Mouse (Mus musculus) cerebellum, adult 9-11 months (tissue): ENCODE data around the gene Tecpr2.

Source experiments
- DNase-seq: peaks from one replicate; pipeline ENCODE4 v3.0.0; 2022

The Tecpr2 gene

GRCm38 (mm10) chr12:110865571-110865970 is 23.5 kb upstream of the Tecpr2 start:
- no peak for DNase-seq

GRCm38 (mm10) chr12:110865989-110866388 is 23.1 kb upstream of the Tecpr2 start:
- DNase-seq = peak; percentile 59

DNA sequence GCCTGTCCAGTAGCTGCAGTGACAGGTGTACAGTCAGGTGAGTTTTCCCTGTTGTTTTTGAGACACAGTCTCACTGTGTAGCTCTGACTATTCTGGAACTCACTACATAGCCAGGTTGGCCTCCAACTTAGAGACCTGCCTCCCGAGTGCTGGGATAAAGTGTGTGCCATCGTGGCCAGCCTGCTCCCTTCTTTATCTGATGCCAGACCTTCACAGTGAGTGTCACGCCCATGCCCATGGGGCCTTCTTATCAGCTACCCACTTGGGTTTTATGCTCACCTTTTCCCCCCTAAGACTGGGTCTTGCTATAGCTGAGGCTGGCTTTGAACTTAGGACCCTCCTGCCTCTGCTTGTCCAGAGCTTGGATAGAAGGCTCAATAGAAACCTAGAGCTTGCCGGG is 19.0 kb upstream of the Tecpr2 start:
- DNase-seq = no peak

DNA sequence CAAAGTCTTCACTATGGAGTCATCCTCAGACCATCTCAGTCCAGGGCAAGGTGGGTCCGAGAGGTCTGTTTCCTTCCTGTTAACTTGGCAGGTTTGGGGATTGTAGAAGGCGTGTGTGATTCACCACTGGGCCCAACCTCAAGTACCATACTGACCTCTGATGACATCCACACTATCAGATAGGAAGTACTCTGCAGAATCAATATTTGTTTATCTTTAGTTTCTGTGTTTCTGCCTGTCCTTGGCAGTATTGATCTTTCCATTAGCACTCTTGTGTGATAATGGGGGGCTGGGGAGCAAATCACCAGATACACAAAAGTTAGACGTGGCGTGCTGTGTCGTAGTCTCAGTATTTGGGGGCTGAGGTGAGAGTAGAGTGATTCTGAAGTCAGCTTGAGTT is 17.8 kb upstream of the Tecpr2 start:
- DNase-seq = no peak

GRCm38 (mm10) chr12:110875351-110875750 is 13.7 kb upstream of the Tecpr2 start:
- no peak for DNase-seq

DNA sequence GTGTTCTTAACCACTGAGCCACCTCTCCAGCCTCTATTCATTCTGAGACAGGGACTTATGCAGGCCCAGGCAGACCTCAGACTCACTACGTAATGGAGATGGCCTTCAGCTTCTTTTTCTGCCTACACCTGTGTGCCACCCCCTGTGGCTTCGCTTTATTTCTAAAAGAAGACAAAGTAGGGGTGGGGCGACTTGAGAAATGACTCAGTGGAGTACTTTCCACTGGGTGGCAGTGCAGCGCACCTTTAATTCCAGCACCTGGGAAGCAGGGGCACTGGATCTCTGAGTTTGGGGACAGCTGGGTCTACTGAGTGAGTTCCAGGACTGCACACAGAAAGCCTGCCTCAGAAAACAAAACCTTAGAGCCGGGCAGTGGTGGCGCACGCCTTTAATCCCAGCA is 6.8 kb upstream of the Tecpr2 start:
- DNase-seq = no peak

GRCm38 (mm10) chr12:110885251-110885650 is 3.8 kb upstream of the Tecpr2 start:
- no peak for DNase-seq

GRCm38 (mm10) chr12:110888106-110888505 is 958 bp upstream of the Tecpr2 start:
- no peak for DNase-seq

DNA sequence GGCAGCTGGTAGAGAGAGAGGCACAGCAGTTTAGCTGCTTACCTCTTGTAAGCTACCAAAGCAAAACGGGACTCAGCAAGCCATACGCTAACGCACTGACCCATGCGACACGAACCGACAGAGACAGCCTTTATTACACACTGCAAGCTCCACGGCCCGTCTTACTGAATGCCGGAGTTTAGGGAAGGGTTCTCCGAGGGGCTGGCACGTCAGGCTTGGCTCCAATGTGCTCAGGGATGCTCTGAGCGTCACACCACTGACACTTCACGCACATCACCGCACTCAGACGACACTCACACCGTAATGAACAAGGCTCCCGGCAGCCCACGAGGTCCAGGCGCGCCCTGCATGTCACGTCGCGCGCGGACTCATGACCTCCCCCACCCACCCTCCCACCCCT is 458 bp upstream of the Tecpr2 start:
- DNase-seq = no peak

DNA sequence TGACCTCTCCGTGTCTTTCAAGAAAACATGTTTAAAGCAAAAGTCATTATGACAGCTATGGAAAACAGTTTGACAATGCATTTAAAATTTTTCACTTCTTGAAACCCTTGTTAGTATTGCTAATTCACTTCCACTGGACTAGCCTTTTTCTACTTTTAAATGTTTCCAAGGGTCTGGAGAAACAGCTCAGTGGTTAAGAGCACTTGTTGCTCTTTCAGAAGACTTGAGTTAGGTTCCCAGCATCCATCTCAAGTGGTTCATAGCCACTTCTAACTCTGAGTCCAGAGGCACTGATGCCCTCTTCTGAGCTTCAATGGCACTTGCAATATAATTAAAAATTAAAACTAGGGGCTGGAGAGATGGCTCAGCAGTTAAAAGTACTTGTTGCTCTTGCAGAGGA is 2.8 kb downstream of the Tecpr2 start:
- no peak for DNase-seq

- no peak for DNase-seq
These were observed 13.0 kb downstream of the Tecpr2 start for GRCm38 (mm10) chr12:110902106-110902505.

GRCm38 (mm10) chr12:110903536-110903935 is 14.5 kb downstream of the Tecpr2 start:
- no peak for DNase-seq

- DNase-seq = no peak
These were observed 18.8 kb downstream of the Tecpr2 start for GRCm38 (mm10) chr12:110907845-110908244.

DNA sequence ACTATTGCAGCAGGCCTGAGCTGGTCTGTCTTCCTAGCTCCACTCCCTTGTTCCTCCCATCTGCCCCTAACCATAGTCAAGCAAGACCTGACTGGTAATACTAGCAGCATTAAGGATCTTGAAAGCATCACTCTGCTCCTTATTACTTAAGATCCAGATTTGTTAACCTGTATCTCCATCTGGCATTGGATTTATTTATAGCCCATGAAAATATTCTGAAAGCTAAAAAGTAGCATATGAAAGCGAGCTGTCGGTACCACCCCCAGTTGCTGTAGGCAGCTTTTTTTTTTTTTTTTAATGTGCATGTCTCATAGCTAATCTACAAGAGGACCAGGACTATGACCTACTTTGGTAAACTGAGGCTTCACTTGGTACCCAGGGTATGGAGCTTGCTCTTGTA is 20.9 kb downstream of the Tecpr2 start:
- DNase-seq = no peak

- DNase-seq = no peak
These were observed 26.7 kb downstream of the Tecpr2 start for GRCm38 (mm10) chr12:110915761-110916160.

DNA sequence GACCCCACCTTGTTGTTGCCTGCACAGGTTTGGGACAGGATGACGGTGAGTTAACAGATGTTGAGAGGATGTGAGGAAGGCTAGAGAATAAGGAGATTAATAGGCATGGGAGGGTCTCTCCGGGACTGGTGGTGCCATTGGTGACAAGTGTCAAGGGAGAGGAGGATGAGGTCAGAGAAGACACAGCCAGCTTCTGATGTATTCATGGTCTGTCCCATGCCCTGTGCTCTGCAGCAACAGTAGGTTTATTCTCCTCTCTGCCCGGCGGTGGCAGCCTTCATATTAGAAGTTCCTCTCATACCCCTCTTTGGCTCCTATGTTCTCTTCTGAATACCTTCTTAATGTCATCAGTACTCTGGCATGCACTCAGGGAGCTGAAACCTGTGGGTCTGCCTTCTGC is 31.2 kb downstream of the Tecpr2 start:
- DNase-seq = no peak

- DNase-seq = no peak
These were observed 32.5 kb downstream of the Tecpr2 start for GRCm38 (mm10) chr12:110921572-110921971.

- no peak for DNase-seq
These were observed 43.8 kb downstream of the Tecpr2 start for GRCm38 (mm10) chr12:110932820-110933219.

DNA sequence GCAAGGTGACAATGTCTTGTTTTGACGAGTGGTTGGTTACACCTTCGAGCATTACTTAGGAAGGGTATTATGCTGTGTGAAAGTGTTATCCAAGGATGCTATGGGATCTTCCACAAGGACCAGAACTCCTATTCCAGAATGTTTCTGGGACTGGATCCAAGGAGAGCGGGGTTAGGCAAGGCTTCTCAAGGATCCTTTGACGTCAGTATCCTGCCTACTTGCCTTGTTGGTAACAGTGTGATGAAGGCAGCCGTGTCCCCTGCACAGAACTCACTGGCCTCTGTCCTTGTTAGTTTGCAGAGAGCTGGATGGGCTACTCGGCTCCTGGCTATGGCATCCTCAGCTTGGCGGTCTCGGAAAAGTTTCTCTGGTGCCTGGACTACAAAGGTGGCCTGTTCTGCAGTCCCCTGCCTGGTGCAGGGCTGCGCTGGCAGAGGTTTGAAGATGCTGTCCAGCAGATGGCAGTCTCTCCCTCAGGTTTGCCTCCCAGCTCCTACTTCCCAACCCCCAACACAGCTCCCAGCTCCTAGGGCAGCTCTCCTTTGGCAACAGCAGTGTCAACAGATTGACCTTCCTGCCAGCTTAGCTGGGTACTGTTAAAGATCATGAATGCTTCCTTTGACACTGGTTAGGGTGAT is 47.0 kb downstream of the Tecpr2 start:
- peak; percentile 95 for DNase-seq

DNA sequence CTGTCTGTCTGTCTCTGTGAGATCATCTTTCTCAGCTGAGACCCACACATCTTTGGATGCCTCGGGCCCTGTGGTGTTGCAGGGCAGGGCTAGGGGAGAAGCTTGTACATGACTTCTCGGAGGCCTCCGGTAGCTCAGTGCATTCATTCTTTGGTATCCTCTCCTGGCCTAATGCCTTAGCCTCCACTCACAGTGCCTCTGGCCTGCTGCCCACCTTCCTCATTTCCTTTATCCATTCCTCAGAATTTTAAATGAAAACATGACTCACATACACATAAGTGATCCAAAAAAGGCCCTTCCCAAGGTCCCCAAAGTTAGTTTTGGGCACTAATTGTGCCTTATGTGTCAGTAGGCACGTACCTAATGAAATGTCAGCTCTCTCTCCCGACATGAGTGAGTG is 48.4 kb downstream of the Tecpr2 start:
- DNase-seq = no peak

DNA sequence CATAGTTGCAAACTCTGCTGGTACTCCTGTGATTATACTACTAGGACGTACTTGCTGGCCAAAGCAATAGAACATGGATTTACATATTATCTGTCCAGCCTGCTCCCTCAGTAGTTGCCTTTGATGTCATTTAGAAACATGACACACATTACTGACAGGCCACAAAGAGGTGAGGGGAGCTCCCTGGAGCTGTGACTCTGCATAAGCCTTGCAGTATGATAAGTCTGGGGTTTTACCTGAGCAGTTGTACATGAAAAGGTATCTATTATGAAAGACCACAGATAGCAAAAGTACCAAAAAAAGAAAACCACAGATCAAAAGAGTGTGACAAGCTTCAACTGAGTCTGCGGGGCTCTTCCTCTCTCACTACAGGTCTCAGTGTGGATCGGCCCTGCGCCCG is 50.3 kb downstream of the Tecpr2 start:
- no peak for DNase-seq

GRCm38 (mm10) chr12:110940869-110941268 is 51.8 kb downstream of the Tecpr2 start:
- peak; percentile 52 for DNase-seq

DNA sequence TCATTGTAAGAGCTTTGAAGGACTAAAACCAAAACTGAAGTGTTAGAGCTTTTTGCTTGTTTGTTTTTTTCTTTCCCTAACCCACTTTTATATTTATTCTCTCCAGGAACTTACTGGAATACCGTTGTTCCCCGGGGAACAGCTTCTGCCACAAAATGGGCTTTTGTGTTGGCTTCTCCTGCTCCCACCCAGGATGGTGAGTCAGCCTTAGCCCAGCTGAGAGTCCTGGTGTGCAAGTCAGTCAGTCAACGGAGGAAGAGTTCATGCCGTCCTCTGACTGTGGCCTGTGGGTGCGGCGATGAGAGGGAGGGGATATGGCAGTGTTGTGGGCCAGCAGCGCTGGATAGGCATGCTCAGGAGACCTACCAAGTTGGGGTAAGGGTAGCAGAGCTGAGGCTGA is 57.2 kb downstream of the Tecpr2 start:
- DNase-seq = no peak

- no peak for DNase-seq
These were observed 59.2 kb downstream of the Tecpr2 start for GRCm38 (mm10) chr12:110948082-110948909.

DNA sequence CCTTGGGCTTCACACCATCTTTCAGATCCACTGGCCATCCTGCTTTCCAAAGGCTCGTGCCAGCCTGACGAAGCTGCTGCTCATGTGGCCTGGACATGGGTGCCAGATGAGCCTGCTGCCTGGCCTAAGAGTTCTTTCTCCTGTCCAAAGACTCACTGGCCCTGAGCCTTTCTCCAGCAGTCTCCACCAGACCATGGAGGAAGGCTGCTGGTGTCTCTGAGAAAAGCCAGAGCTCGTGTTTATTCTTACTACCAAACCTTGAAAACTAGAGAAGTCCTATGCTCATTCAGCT is 59.8 kb downstream of the Tecpr2 start:
- no peak for DNase-seq
